Mouse (Mus musculus) hindbrain, embryonic 16.5 days (tissue): Measurements from ENCODE around the gene Nrbf2. TPM values are rescaled to one million over a fixed set of nuclear protein-coding genes. Genes with fewer than 3 reads are reported as not detected.

Experiments used
- ATAC-seq: fragments of 200-750 bp; cut with Nextera tagmentation; 2 replicates; pipeline ENCODE4 v1.8.0; 2017; ENCODE audit warnings: moderate TSS enrichment, moderate library complexity
- H3K27ac ChIP-seq: fragments of 300-500 bp; sonication (generic); 2 replicates; pipeline ENCODE4 v1.5.1; 2014; ENCODE audit warnings: low read depth, mild to moderate bottlenecking, control low read depth, low read length, moderate library complexity
- H3K27me3 ChIP-seq: fragments of 300-500 bp; sonication (generic); replicated peaks from 2 replicates; pipeline ENCODE4 v1.6.1; 2014; ENCODE audit warnings: low read length; ENCODE audit not compliant: control insufficient read depth, insufficient read depth
- H3K36me3 ChIP-seq: fragments of 300-500 bp; sonication (generic); 2 replicates; pipeline ENCODE4 v1.6.1; 2014; ENCODE audit warnings: mild to moderate bottlenecking, low read length, moderate library complexity, mixed read lengths; ENCODE audit not compliant: control insufficient read depth, insufficient read depth
- H3K4me1 ChIP-seq: fragments of 300-500 bp; sonication (generic); 2 replicates; pipeline ENCODE4 v1.6.1; 2014; ENCODE audit warnings: low read depth, low read length; ENCODE audit not compliant: control insufficient read depth, insufficient read depth
- H3K4me2 ChIP-seq: fragments of 300-500 bp; sonication (generic); 2 replicates; pipeline ENCODE4 v1.6.1; 2014; ENCODE audit warnings: mild to moderate bottlenecking, low read length, control low read depth, moderate library complexity
- H3K4me3 ChIP-seq: fragments of 300-500 bp; sonication (generic); 2 replicates; pipeline ENCODE4 v1.5.1; 2014; ENCODE audit warnings: mild to moderate bottlenecking, low read length, control low read depth, moderate library complexity
- H3K9ac ChIP-seq: fragments of 300-500 bp; sonication (generic); 2 replicates; pipeline ENCODE4 v1.6.1; 2014; ENCODE audit warnings: low read depth, mild to moderate bottlenecking, control low read depth, low read length, moderate library complexity
- H3K9me3 ChIP-seq: fragments of 300-500 bp; sonication (generic); 2 replicates; pipeline ENCODE4 v1.6.1; 2014; ENCODE audit warnings: mild to moderate bottlenecking, low read length, moderate library complexity; ENCODE audit not compliant: control insufficient read depth
- WGBS: fragments of 180-500 bp; shearing (Covaris S2); extraction: QIAGEN DNeasy Blood & Tissue Kit; methylation state at CpG from one replicate; pipeline ENCODE4 v1.1.7; 2014; 5-methylcytosine and 5-hydroxymethylcytosine counted together
- polyA plus RNA-seq: library from polyadenylated mRNA; unstranded; fragments of >200 nt; fragmentation: Nextera tagmentation; extraction: Ambion mirVana; gene quantifications from 2 replicates; pipeline ENCODE4 v1.2.1, GENCODE M21; 2015

Gene Nrbf2
- polyA plus RNA-seq, 1 experiment from 2014 or later, result 38.5 TPM

DNA sequence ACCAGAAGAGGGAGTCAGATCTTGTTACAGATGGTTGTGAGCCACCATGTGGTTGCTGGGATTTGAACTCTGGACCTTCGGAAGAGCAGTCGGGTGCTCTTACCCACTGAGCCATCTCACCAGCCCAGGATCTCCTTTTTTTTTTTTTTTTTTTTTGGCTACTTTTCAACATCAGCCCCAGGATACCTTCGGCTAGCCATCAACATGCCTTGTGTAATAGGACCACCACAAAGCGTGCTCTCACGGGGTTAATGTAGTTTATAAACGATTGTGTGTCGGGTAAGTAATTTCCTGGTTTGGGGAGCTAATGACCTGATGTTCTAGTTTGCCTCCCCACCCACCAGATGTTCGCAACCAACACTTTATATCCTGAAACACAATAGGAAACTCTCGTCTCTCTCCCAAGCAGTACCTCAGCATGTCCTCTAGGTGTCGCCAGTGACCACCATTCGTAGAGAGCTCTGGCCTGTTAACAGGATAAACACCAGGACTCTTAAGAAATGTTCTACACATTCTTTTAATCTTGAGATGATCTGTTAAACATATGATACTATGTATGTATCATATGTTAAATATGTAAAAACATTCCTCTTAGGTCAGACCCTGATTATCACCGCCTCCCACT lies 29.8 kb upstream of the Nrbf2 start:
- Histone ChIP-seq H3K27me3 (peaks cover 10% of the 10 kb centered on the region), H3K4me2 (no peak overlapping the region), H3K9ac (no peak overlapping the region), H3K4me3 (no peak overlapping the region), H3K9me3 (no peaks in the 10 kb centered on the region), H3K4me1 (peaks cover 3% of the 10 kb centered on the region; the same call in 1 of the 2 replicates), H3K36me3 (no peaks in the 10 kb centered on the region), H3K27ac (no peak overlapping the region)
- WGBS, result 18% methylated on average over 12 of the region's 12 CpGs
- peak; percentile 57; the same call in 1 of the 2 replicates for ATAC-seq

- no peaks in the 10 kb centered on the region for H3K4me1 ChIP-seq
- H3K9me3 ChIP-seq, result no peaks in the 10 kb centered on the region
- peaks cover 5% of the 10 kb centered on the region for H3K27me3 ChIP-seq
- no peak overlapping the region for H3K27ac ChIP-seq
- no peaks in the 10 kb centered on the region for H3K36me3 ChIP-seq
- 71% methylated on average over 6 of the region's 6 CpGs for WGBS
- no peak overlapping the region for H3K4me3 ChIP-seq
- no peak for ATAC-seq
- no peak overlapping the region for H3K4me2 ChIP-seq
- H3K9ac ChIP-seq, result no peak overlapping the region
Measured at GRCm38 (mm10) chr10:67312456-67312855, 27.4 kb upstream of the Nrbf2 start.

GRCm38 (mm10) chr10:67311277-67311959 lies 26.3 kb upstream of the Nrbf2 start:
- Histone ChIP-seq H3K9me3 (no peaks in the 10 kb centered on the region), H3K4me3 (no peak overlapping the region), H3K27ac (no peak overlapping the region), H3K4me1 (no peaks in the 10 kb centered on the region), H3K27me3 (peaks cover 5% of the 10 kb centered on the region), H3K4me2 (no peak overlapping the region), H3K36me3 (no peaks in the 10 kb centered on the region), H3K9ac (no peak overlapping the region)
- peak; percentile 79 for ATAC-seq
- WGBS, result 37% methylated on average over 9 of the region's 9 CpGs

DNA sequence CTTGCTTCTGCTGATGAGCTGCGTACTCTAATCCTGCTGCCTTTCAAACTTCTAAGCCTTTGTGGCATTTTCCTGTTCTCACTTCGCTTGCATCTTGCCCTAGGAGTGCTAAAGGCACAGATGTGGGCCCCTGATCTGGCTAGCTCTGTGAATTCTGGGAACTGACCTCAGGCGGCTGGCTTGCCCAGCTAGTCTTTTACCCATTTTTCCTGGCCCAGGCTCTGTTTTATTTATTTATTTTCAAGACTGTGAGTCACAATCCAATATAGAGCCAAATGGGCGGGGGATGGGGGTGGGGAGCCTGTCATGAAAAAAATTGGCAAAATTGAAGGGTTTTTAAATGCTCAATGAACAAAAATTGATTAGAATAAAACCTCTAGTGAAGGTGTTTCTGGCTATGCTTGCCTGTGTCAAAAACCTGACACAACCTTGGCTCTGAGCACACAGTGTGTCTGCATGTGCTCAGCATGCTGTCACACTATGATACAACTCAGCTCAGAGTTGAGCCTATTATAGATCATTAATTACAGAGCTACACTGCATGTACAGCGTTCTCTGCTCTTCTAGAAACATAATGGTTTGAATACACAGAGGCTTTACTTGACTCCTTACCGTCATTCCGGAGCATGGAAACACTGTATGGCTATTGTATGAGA lies 24.5 kb upstream of the Nrbf2 start:
- no peak overlapping the region for H3K4me3 ChIP-seq
- H3K27me3 ChIP-seq, result no peaks in the 10 kb centered on the region
- 88% methylated on average over 7 of the region's 7 CpGs for WGBS
- H3K4me1 ChIP-seq, result no peaks in the 10 kb centered on the region
- ATAC-seq, result no peak
- no peaks in the 10 kb centered on the region for H3K9me3 ChIP-seq
- no peak overlapping the region for H3K9ac ChIP-seq
- no peak overlapping the region for H3K27ac ChIP-seq
- H3K36me3 ChIP-seq, result no peaks in the 10 kb centered on the region
- H3K4me2 ChIP-seq, result no peak overlapping the region

DNA sequence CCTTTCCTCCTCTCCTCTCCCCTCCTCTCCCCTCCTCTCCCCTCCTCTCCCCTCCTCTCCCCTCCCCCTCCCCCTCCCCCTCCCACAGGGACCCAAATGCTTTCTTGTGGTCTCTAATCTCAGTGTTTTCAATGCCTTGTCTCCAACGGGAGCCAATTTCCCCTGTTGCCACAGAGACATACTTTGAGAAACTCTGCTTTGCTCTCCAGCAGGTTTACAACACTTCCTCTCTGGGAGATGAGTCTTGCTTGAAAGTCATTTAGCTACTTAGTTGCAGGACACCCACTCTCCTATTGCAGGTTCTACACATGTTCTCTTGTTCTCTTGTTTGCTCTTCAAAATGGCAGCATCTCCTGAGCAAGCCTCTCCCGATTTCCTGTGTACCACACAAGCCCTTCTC lies 17.2 kb upstream of the Nrbf2 start:
- H3K4me2 ChIP-seq, result no peak overlapping the region
- no peaks in the 10 kb centered on the region for H3K9me3 ChIP-seq
- no peak overlapping the region for H3K27ac ChIP-seq
- H3K9ac ChIP-seq, result no peak overlapping the region
- H3K4me1 ChIP-seq, result no peaks in the 10 kb centered on the region
- no peaks in the 10 kb centered on the region for H3K27me3 ChIP-seq
- ATAC-seq, result no peak
- WGBS, result 50% methylated on average over 2 of the region's 2 CpGs
- no peak overlapping the region for H3K4me3 ChIP-seq
- no peaks in the 10 kb centered on the region for H3K36me3 ChIP-seq

- Histone ChIP-seq H3K4me2 (no peak overlapping the region), H3K27me3 (no peaks in the 10 kb centered on the region), H3K4me3 (no peak overlapping the region), H3K9me3 (no peaks in the 10 kb centered on the region), H3K36me3 (no peaks in the 10 kb centered on the region), H3K27ac (no peak overlapping the region), H3K9ac (no peak overlapping the region), H3K4me1 (no peaks in the 10 kb centered on the region)
- whole genome bisulfite sequencing, result 86% methylated on average over 6 of the region's 6 CpGs
- no peak for ATAC-seq
Measured at GRCm38 (mm10) chr10:67301046-67301445, 15.9 kb upstream of the Nrbf2 start.

DNA sequence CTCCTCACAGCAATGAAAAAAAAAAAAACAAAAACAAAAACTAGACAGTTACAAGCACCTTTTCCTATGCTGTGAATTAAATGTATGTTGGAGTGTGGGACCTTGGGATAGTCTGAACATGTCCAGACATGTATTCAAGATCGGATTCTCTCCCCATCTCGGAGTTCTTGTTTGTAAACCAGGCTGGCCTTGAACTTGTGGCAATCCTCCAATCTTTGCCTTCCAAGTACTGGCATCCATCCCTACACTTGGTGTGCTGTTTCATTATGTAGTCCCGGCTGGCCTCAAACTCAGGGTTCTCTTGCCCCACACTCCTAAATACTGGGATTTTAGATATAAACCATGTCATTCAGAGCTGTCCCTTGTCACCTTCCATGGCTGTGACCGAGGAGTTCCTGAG lies 14.2 kb upstream of the Nrbf2 start:
- WGBS, result 84% methylated on average over 4 of the region's 4 CpGs
- H3K9me3 ChIP-seq, result no peaks in the 10 kb centered on the region
- no peaks in the 10 kb centered on the region for H3K4me1 ChIP-seq
- no peak for ATAC-seq
- H3K4me2 ChIP-seq, result no peak overlapping the region
- no peaks in the 10 kb centered on the region for H3K36me3 ChIP-seq
- H3K9ac ChIP-seq, result no peak overlapping the region
- no peaks in the 10 kb centered on the region for H3K27me3 ChIP-seq
- H3K4me3 ChIP-seq, result no peak overlapping the region
- no peak overlapping the region for H3K27ac ChIP-seq

DNA sequence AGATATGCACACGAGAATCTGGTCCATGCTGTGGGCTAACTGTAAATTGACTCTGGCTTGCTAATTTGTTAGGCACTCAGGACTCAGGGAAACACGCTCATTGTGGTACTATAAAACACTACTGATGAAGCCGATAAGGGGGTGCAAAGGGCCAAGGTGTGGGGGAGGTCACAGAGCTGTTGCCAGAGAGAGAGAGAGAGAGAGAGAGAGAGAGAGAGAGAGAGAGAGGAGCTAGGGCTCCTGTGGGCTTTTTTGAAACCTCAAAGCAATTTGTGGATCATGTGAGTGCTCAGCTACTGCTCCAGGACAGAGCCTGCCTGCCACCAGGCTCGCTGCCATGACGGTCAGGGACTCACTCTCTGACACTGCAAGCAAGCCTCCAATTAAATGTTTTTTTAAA lies 13.8 kb upstream of the Nrbf2 start:
- no peaks in the 10 kb centered on the region for H3K4me1 ChIP-seq
- no peak overlapping the region for H3K27ac ChIP-seq
- H3K9me3 ChIP-seq, result no peaks in the 10 kb centered on the region
- no peaks in the 10 kb centered on the region for H3K27me3 ChIP-seq
- H3K4me2 ChIP-seq, result no peak overlapping the region
- WGBS, result 59% methylated on average over 5 of the region's 5 CpGs
- no peak overlapping the region for H3K9ac ChIP-seq
- no peak for ATAC-seq
- no peak overlapping the region for H3K4me3 ChIP-seq
- no peaks in the 10 kb centered on the region for H3K36me3 ChIP-seq

DNA sequence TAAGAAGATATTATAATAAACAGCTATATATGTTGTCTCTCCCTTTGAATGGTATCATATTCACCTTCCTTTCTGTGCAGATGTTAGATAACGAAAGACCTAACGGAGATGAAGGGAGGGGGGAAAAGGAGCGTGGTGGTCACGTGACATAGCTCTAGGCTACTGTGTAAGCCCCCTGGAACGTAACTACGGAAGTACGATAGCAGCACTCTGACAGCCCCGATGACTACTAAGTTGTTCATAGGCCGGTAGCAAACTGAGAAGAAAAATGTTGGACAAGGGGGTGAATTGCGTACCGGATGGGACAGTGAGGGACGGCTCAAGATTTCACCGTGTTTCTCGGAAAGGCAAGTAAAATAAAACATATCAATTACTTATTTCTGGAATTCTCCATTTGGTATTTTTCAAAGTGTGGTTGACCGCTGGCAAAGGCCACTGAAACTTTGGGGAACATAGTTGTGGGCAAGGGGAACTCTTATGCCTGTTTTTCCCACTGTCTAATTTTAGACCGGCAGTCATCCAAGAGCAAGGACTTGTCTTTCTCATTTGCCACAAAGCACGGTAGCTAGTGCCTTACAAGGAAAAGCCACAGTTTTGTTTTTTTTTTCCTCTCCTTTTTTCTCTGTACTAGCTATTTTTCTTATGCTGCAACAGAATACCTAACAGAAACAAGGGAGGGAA lies 12.2 kb upstream of the Nrbf2 start:
- no peaks in the 10 kb centered on the region for H3K36me3 ChIP-seq
- no peak for ATAC-seq
- H3K4me1 ChIP-seq, result no peaks in the 10 kb centered on the region
- H3K27ac ChIP-seq, result no peak overlapping the region
- H3K9ac ChIP-seq, result no peak overlapping the region
- WGBS, result 89% methylated on average over 17 of the region's 17 CpGs
- H3K9me3 ChIP-seq, result no peaks in the 10 kb centered on the region
- H3K27me3 ChIP-seq, result no peaks in the 10 kb centered on the region
- H3K4me3 ChIP-seq, result no peak overlapping the region
- H3K4me2 ChIP-seq, result no peak overlapping the region
